Mouse (Mus musculus): ENCODE results near the gene Stx18.

GRCm38 (mm10) chr5:38136247-38136646 lies 97.7 kb downstream of the Stx18 start:
- TF ChIP-seq CTCF (IDR thresholded peaks at IDR 0.05; ENCODE audit: extremely low read depth, insufficient read length, insufficient replicate concordance, low read depth, low read length) (no peak), POLR2A (IDR thresholded peaks at IDR 0.05; ENCODE audit: low read depth, low read length) (no peak)
